Mouse (Mus musculus): ENCODE results near the gene Cdc5l. TPM values are rescaled to one million over a fixed set of nuclear protein-coding genes. Genes with fewer than 3 reads are reported as not detected.
"Not testable (repeated sequence)": the region's sequence is repeated elsewhere in the genome, so short reads cannot be mapped to it uniquely, and the experiment has no call there.

The Cdc5l gene
- polyA plus RNA-seq, 1 experiment, result 33.6 TPM

DNA sequence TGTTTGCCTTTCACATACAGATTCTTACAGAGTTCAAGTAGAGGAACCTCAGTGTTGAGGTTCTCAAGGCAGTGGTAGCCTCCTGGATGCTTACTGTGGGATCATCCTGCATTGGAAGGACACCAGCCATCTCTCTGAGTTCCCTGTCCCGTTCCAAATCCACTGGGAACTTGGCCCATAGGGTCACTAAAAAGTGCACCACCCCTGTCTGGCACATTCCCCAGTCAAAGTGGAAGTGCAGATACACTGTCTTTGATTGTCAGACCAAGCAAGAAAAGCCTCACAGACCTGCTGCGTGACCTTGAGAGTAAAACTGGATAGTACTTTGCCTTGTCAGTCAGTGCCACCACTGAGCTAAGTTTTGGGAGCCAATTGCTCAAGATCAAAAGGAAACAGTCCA, 13.5 kb upstream of the Cdc5l start:
- no peak for DNase-seq (ENCODE audit: extremely low spot score in 1 of 2, low spot score in 1 of 2)

DNA sequence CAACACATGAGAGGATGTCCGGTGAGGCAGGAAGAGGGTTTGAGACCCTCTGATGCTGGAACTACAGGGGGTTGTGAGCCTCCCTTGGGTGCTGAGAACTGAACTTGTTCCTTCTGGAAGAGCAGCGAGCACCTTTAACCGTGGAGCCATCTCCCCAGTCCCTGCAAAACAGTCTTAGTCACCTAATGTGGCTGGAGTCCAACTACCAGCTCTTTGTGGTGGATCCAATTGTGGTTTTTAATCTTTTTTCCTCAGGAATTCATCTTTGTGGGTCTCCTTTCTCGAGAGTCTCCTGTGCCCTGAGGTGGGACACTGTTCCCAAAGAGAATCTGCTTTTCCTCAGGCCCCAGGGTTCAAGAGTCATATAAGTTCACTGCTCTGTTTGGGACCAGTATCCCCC, 12.4 kb upstream of the Cdc5l start:
- DNase-seq (ENCODE audit: extremely low spot score in 1 of 2, low spot score in 1 of 2), result no peak

DNA sequence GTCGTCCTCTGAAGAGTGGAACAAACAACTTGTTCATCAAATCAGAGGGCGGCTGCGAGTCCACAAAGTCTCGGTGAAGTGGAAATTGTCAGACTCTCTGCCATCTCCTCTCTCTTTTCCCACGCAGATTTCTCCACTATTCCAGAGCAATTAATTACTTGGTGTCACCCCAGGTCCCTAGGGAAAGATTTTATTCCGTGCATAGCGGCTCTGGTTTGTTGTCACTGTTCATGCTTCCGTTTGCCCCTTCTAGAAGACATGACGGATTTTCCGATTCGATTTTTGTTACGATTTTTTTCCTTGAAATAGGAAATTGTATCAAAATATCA, 689 bp upstream of the Cdc5l start:
- no peak for DNase-seq (ENCODE audit: extremely low spot score in 1 of 2, low spot score in 1 of 2)

DNA sequence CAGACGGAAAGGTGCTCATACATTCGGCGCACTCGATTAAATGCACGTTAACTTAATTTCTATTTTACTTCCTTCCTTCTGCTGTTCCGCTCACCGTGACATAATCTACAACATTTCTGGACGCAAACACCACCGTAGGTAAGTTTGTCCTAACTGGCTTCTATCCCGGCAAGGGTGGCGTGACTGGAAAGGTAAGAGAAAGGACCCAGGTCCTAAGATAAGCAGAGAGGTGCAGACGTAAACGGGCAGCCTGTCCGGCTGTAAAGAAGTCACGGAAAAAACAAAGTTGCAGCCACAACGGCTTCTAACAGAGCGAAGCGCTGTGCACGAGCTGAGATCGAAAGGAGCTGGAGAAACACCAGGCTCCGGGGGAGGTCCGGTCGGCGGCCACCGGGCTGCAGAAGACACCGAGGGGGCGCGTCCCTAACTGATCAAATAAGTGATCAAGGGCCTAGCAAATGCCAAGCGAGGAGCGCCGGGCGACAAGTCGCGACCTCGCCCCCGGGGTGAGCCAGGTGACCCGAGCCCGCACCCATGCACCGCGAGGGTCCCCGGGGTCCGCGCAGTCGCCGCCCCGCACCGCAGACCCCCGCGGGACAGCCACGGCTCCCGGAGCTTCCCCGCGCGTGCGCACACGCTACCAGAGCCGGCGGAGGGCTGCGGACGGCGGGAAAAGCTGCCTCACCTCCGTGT, 685 bp downstream of the Cdc5l start:
- no peak for DNase-seq (ENCODE audit: extremely low spot score in 1 of 2, low spot score in 1 of 2)

DNA sequence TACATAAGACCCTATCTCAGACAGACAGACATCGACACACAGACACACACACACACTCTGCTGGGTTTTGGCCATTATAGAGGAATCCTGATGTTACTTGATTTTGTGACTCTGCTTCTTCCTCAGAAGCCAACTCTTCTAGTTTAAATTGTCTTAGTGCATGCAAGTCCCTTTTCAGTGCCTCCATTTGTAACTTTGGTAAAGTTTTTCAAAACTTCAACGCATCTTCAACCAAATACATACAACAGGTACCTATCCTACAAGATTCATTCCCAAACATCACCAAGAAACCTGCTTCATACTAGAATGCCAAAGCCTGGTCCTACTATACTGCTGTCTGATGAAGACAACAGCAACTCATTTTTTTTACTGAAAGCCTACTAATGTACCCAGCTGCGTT, 1.5 kb downstream of the Cdc5l start:
- DNase-seq (ENCODE audit: extremely low spot score in 1 of 2, low spot score in 1 of 2), result no peak

DNA sequence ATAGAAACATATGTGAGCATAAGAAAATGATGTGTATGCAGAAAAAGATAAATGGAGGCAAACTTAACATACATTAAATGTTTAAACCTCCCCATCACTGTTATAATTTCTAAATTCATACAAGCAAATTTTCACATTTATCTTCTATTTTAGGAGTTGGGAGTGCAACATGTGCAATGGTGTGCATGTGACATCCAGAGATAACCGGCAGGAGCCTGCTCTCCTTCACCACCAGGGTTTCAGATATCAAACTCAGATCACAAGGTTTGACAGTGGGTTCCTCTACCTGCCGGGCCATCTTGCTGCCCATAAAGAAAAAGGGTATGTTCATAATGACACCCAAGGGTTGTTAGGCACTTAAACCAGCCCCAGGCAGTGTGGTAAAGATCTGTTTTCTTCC, 16.1 kb downstream of the Cdc5l start:
- DNase-seq (ENCODE audit: extremely low spot score in 1 of 2, low spot score in 1 of 2), result no peak

DNA sequence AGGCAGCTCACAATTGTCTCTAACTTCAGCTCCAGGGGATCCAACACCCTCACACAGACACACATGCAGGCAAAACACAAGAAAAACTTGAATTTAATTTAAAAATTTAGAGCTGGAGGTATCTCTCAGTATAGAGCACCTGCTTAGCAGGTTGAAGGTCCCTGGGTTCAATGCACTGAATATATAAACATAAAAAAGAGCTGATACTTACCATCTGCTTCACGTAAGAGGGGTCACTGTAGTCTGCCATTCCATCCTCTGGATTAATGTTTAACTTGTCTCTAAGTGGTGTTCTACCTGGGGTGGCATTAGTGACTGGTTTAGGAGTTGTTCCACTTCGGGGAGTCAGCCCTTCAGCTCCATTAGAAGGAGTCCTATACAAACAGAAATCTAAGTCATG, 21.9 kb downstream of the Cdc5l start:
- not testable (repeated sequence) for DNase-seq (ENCODE audit: extremely low spot score in 1 of 2, low spot score in 1 of 2)

DNA sequence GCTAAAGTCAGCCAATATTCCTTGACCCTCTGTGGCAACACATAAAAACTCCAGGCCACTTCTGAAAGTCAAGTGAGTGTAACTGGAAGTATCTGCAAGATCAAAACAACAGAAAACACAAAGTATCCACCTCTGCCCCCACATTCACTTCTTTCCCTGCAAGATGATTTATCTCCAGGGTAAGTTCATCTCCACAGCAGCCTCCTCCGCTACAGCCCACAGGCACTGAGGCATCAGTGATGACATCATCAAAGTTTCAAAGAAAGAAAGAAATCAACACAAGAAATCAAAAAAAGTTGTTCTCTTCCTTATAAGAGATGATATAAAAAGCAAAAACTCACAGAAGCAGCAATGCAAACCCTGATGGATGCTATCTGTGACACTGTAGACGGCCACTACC, 24.8 kb downstream of the Cdc5l start:
- peak in 1 of 2 experiments; percentile 42 for DNase-seq (ENCODE audit: extremely low spot score in 1 of 2, low spot score in 1 of 2)

DNA sequence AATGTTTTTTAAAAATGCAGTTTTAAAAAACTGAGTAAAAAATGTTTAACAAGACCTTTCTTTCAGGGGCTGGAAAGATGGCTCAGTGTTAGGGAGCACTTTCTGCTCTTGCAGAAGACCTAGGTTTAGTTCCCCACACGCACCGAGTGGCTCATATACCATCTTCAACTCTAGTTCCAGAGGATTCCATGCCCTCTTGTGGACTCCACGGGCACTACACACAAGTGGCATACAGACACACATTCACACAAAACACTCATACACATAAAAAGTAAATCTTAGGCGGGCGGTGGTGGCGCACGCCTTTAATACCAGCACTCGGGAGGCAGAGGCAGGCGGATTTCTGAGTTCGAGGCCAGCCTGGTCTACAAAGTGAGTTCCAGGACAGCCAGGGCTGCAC, 27.3 kb downstream of the Cdc5l start:
- DNase-seq (ENCODE audit: extremely low spot score in 1 of 2, low spot score in 1 of 2), result no peak

DNA sequence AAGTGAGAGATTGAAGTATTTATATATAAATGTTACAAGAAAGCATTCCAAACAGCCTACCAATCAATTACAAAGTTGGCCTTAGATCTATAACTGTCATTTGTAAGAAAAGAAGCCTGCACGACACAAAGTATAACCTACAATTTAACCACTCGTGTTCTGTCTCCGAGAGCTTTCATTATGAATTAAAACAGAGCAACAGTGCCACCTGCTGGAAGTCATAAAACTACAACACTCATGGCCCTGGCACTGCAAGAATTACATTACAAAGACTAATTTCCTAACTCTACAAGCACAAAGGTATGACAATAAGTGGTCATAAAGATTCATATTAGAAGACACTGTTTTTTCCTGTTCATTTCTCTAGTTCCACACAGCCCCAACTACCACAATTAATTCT, 30.3 kb downstream of the Cdc5l start:
- DNase-seq (ENCODE audit: extremely low spot score in 1 of 2, low spot score in 1 of 2), result peak; percentile 32 to 88

DNA sequence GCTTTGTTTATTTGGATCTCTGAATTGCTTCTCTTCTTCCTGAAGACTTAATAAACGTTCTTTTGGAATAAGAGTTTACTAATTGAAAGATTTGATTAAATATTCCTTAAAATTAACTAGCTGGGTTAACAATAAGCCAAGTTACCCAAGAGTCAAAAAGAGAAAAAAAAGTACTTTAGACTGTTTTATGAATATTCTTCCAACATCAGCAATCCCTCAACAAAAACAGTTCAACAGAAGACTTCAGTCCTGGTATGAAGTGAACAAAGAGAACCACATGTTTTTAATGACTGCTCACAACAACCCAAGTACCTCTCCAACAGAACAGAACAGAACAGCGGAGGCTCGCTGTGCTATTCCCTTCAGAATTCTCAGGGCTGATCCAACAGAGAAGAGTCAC, 30.9 kb downstream of the Cdc5l start:
- no peak for DNase-seq (ENCODE audit: extremely low spot score in 1 of 2, low spot score in 1 of 2)

DNA sequence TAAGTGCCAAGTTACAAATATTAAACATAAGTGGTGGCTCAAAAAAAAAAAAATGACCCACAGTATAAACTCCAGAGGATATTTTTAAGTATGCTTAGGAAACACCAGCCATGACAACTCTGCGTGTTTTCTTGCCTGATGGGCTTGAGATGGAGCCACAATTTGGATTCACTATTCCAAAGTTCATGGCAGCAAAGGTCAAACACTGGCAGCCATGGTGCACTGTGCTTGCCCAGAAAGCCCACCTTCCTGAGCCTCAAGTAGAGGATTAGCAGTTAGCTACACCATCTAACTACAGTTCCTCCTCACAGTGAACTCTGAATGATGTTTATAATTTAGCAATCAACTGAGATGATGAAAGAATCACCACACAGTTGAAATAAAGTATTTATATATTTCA, 31.4 kb downstream of the Cdc5l start:
- no peak for DNase-seq (ENCODE audit: extremely low spot score in 1 of 2, low spot score in 1 of 2)

DNA sequence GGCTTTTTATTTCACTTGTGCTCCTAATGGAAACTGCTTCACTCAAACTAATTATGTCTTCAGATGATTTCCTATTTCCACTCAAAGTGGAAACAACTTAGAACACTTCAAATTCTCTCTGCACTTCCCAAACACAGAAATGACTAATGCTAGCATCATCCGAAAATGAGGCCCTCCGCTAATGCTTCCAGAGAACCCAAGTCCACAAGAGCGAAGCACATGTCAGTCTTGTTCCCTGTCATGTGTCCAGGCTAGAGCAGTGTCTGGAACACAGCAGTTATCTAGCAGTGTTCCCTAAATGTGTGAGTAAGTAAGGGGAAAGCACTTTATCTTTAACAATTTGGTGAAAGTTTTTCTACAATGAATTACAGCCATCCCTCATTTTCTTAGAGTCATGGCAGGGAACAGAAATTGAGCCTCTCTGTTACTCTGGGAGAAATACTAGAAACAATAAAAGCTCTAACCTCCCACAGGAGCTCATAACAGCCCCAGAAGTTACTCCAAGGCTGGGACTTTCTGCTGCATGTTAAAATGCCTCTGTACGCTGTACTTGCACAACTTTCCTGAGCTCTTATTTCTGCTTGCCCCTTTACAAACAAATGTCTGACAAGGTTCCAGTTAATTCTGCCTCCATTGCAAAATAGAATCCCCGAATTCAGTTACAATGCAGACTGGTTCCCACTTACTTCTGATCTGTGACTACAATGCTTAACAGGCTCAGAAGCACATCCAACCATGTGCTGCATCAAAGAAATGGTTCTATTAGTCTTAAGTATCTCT, 32.2 kb downstream of the Cdc5l start:
- DNase-seq (ENCODE audit: extremely low spot score in 1 of 2, low spot score in 1 of 2), result peak in 1 of 2 experiments; percentile 35

DNA sequence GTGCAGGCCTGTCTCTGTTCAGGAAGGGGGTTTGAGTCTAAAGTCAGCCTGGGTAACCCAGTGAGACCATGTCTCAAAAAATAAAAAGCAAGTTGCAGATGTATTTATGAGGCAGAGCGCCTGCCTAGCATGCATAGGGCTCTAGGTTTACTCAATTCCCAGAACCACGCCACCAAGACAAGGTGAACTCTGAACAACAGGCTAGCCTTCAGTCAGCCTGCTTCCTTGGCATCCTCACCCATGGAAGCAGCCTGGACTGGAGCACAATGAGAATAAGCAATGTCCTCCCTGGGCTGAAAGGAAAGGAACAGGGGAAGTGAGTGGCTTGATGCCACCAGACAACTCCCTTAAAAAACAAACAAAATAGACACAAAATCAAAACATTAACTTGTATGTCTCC, 35.5 kb downstream of the Cdc5l start:
- no peak for DNase-seq (ENCODE audit: extremely low spot score in 1 of 2, low spot score in 1 of 2)

DNA sequence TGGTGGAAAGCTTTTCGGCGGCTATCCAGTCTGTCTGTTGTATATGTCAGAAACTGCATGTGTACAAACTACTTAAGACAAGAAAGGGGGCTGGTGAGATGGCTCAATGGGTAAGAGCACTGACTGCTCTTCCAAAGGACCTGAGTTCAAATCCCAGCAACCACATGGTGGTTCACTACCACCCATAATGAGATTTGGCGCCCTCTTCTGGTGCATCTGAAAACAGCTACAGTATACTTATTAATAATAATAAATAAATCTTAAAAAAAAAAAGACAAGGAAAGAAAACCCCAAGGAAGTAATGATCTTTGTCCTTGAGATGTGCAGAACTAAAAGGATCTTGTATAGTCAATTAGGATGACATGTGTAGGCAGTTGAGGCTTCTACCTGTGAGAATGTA, 36.0 kb downstream of the Cdc5l start:
- no peak for DNase-seq (ENCODE audit: extremely low spot score in 1 of 2, low spot score in 1 of 2)

DNA sequence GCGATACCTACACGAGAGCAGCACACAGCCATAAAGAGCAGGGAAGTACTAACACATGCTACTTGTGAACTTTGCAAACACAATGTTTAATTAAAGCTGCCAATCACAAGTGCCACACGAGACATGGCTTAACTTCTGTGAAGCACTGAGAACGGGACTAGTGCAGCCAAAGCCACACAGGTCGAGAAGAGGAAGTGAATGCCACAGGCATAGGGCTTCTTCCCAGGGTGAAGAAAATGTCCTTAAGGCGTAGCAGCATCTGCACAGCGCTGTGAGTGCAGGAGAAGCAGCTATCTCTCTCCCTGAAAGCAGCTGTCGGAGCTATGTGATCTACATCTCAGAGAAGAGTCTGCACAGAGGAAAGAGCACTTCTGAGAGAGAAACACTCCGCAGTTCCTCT, 38.9 kb downstream of the Cdc5l start:
- no peak for DNase-seq (ENCODE audit: extremely low spot score in 1 of 2, low spot score in 1 of 2)

DNA sequence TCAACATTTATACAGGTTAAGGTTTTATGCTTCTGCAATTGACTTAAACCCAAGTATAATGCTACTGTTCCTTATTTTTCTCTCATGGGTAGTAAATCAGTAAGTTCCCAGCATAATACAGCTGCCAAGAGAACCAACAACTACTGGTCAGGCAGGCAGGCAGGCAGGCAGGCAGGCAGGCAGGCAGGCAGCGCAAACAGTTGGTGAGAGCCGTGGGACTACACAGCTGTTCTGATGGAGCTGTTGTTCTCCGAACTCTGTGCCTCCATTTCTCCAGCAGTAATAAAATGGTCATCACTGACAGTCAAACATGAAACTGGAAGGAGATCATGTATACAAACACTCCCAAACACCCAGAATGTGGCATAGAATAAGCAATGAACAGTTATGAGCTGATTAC, 39.8 kb downstream of the Cdc5l start:
- no peak for DNase-seq (ENCODE audit: extremely low spot score in 1 of 2, low spot score in 1 of 2)

DNA sequence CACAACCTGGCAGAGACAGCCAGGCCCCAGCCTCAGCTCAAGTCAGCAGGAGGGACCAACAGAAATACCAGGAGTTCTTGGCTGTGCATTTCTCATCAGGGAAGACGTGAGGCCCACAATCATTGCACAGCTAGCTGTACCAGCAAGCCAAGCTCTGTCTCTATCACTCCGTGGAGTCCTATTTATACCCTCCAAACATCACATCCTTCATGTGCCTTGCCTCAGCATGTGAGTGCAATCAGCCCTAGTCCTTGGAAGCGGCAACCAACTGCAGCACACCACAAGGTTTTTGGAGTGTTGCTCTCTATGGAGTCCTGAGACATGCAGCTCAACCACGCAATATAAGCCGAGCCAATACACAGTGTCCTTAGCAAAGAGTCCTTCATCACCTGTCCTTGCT, 43.6 kb downstream of the Cdc5l start:
- DNase-seq (ENCODE audit: extremely low spot score in 1 of 2, low spot score in 1 of 2), result peak in 1 of 2 experiments; percentile 38

DNA sequence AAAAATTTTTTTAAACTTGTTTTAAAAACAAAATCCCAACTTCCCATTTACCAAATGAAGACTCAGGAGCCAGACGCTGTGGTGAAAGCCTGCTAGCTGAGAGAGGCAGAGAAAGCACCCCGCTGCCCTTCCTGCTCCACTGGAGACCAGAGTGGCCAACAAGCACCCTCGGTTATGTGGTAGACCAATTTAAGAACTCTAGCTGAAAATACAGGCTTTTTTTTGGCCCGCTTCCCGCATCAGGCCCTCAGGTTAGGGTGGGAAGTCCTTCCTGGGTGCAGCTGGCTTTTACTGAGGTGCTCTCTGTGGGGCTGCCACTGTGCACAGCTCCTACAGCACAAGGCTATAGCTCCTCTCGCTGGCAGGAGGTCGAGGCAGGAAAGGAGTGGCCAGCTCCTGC, 46.6 kb downstream of the Cdc5l start:
- no peak for DNase-seq (ENCODE audit: extremely low spot score in 1 of 2, low spot score in 1 of 2)

DNA sequence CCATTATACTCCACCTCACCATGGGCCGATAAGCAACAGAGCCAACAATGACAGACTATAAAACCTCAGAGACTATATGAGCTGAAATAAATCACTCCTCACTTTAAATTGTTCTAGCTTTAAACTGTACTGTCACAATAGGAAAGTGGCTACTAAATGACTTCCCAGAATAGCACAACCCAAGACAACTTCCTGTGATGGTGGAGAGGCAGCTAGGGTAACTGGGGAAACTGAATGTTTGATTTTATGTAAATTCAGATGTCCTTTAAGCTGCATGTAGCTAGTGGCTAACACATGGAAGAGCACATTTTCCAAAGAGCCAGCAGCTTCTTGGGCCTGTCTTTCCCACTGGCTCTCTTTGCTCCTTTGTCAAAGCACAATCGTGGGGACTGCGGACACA, 50.2 kb downstream of the Cdc5l start:
- no peak for DNase-seq (ENCODE audit: extremely low spot score in 1 of 2, low spot score in 1 of 2)

DNA sequence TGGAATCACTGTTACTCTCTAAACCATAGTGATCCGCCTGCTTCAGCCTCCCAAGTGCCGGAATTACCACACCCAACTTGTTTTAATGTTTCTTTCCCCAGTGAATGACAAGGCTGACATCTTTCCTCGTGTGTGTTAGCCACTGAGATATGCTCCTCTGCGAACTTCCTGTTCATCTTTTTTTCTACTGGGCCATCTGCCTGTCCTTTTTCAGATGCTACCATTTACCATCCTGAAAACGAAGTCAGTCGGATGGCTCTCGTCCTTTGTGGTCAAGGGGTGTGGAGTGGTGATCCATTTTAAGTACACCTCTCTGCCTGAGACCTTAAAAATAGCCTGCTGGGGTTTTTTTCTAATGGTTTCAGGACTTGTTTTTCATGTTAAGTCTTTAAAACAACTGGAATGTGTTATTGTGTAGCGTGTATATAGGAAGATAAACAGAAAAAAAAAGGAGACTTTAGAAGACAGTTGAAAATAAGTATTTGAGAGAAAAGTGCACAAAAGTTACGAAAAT, 54.2 kb downstream of the Cdc5l start:
- no peak for DNase-seq (ENCODE audit: extremely low spot score in 1 of 2, low spot score in 1 of 2)

DNA sequence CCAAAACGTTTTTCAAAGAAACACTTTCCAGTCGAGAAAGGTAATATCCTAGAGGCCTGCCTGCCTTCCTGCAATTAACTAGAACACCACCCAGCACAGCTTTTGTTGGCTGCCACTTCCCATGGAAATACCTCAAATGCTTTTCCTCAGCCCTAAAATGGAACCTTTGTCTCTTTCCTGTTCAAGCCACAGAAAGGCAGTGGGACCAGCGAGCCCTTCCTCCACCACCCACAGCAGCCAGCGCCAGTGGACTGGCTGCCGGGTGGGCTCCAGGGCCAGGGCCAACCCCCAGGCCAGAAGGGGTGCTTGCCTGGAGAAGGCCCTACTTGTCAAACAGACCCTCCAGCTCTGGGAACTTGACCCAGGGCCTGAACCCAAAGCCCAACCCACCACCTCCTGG, 56.2 kb downstream of the Cdc5l start:
- DNase-seq (ENCODE audit: extremely low spot score in 1 of 2, low spot score in 1 of 2), result no peak
